Mouse (Mus musculus) embryonic facial prominence, embryonic 11.5 days (tissue): ENCODE data around the gene Lmo7. TPM values are rescaled to one million over a fixed set of nuclear protein-coding genes. Genes with fewer than 3 reads are reported as not detected.

Source experiments
- ATAC-seq: fragments of 200-750 bp; cut with Nextera tagmentation; replicated peaks from 2 replicates; pipeline ENCODE4 v1.8.0; 2017; ENCODE audit warnings: low read depth; ENCODE audit not compliant: insufficient number of reproducible peaks, low FRiP score, low TSS enrichment
- DNase-seq: peaks from one replicate; pipeline ENCODE4 v3.0.0-alpha.2; 2015; ENCODE audit warnings: low spot score
- H3K27ac ChIP-seq: fragments of 300-500 bp; sonication (generic); replicated peaks from 2 replicates; pipeline ENCODE4 v1.5.1; 2014; ENCODE audit warnings: mild to moderate bottlenecking, low read depth, low read length, control low read depth
- H3K27me3 ChIP-seq: fragments of 300-500 bp; sonication (generic); 2 replicates; pipeline ENCODE4 v1.6.1; 2014; ENCODE audit warnings: mild to moderate bottlenecking, low read length, moderate library complexity, mixed read lengths; ENCODE audit not compliant: control insufficient read depth, insufficient read depth
- H3K36me3 ChIP-seq: fragments of 300-500 bp; sonication (generic); replicated peaks from 2 replicates; pipeline ENCODE4 v1.6.1; 2014; ENCODE audit warnings: low read depth, mild to moderate bottlenecking, low read length, moderate library complexity, mixed read lengths; ENCODE audit not compliant: control insufficient read depth, insufficient read depth
- H3K4me1 ChIP-seq: fragments of 300-500 bp; sonication (generic); 2 replicates; pipeline ENCODE4 v1.6.1; 2014; ENCODE audit warnings: low read length, mixed read lengths; ENCODE audit not compliant: control insufficient read depth, insufficient read depth
- H3K4me2 ChIP-seq: fragments of 300-500 bp; sonication (generic); 2 replicates; pipeline ENCODE4 v1.6.1; 2014; ENCODE audit warnings: low read depth, mild to moderate bottlenecking, control low read depth, low read length, moderate library complexity
- H3K4me3 ChIP-seq: fragments of 300-500 bp; sonication (generic); 2 replicates; pipeline ENCODE4 v1.5.1; 2014; ENCODE audit warnings: low read depth, low read length, control low read depth
- H3K9ac ChIP-seq: fragments of 300-500 bp; sonication (generic); replicated peaks from 2 replicates; pipeline ENCODE4 v1.6.1; 2014; ENCODE audit warnings: mild to moderate bottlenecking, control low read depth, low read length
- H3K9me3 ChIP-seq: fragments of 300-500 bp; sonication (generic); replicated peaks from 2 replicates; pipeline ENCODE4 v1.6.1; 2016; ENCODE audit warnings: mild to moderate bottlenecking, low read length, inconsistent platforms, mixed read lengths; ENCODE audit not compliant: control insufficient read depth
- WGBS: fragments of 180-500 bp; shearing (Covaris S2); extraction: QIAGEN DNeasy Blood & Tissue Kit; methylation state at CpG from one replicate; pipeline ENCODE4 v1.1.7; 2014; 5-methylcytosine and 5-hydroxymethylcytosine counted together
- polyA plus RNA-seq: library from polyadenylated mRNA; unstranded; fragments of >200 nt; fragmentation: Nextera tagmentation; extraction: Ambion mirVana; gene quantifications from 2 replicates; pipeline ENCODE4 v1.2.1, GENCODE M21; 2014

Lmo7 gene
- polyA plus RNA-seq, 1 experiment from 2014 or later = 6.7 TPM

- Histone ChIP-seq H3K27ac (no peak overlapping the region), H3K9ac (no peak overlapping the region), H3K9me3 (no peaks in the 10 kb centered on the region), H3K4me2 (no peak overlapping the region), H3K27me3 (no peaks in the 10 kb centered on the region), H3K4me3 (no peak overlapping the region), H3K36me3 (no peaks in the 10 kb centered on the region), H3K4me1 (no peaks in the 10 kb centered on the region)
- DNase-seq (no peak), ATAC-seq (no peak)
- 87% methylated on average over 11 of the region's 11 CpGs for whole genome bisulfite sequencing
These were observed 246.4 kb downstream of the Lmo7 start for GRCm38 (mm10) chr14:101976021-101976685.

Other genes starting within 250 kb of the Lmo7 start
- gene Tbc1d4, start 120.8 kb upstream of the Lmo7 start, polyA plus RNA-seq = 5.8 and 7.3 TPM in 2 replicates
- gene Commd6, start 89.3 kb upstream of the Lmo7 start, polyA plus RNA-seq = 94.6 and 97.7 TPM in 2 replicates
- gene Uchl3, start 76.0 kb upstream of the Lmo7 start, polyA plus RNA-seq = 183 and 184 TPM in 2 replicates
- 0.96 TPM in 1 of 2 replicates, not detected in the other for gene Gm9922, start 143 bp upstream of the Lmo7 start, polyA plus RNA-seq